Mouse (Mus musculus) CH12.LX (cell line): Measurements from ENCODE around the gene Eme2. TPM values are rescaled to one million over a fixed set of nuclear protein-coding genes. Genes with fewer than 3 reads are reported as not detected.
A peak's percentile ranks its signal among the peaks of the same experiment; 100 is the strongest.

Source experiments
- DNase-seq: peaks from one replicate; pipeline ENCODE4 v3.0.0-alpha.2; 2013; ENCODE audit errors: extremely low read depth
- H3K27ac ChIP-seq: 2 replicates; pipeline ENCODE4 v1.5.1; 2012; ENCODE audit warnings: low read depth, mild to moderate bottlenecking, control low read depth, moderate library complexity; ENCODE audit not compliant: insufficient read depth
- H3K27me3 ChIP-seq: replicated peaks from 2 replicates; pipeline ENCODE3; 2012; ENCODE audit warnings: inconsistent platforms
- H3K36me3 ChIP-seq, 2 experiments: replicated peaks in 1 of 2; 2 replicates each; pipeline versions ENCODE3 to v1.6.1; 2012; ENCODE audit warnings: inconsistent platforms in 1 of 2, low read length in 1 of 2, mild to moderate bottlenecking in 1 of 2, mixed read lengths in 1 of 2, moderate library complexity in 1 of 2; ENCODE audit not compliant: control insufficient read depth in 1 of 2, insufficient read depth in 1 of 2
- H3K4me1 ChIP-seq, 2 experiments: 2 replicates each; pipeline ENCODE4 v1.6.1; 2012; ENCODE audit warnings: inconsistent platforms in 1 of 2, moderate library complexity in 1 of 2; ENCODE audit not compliant: insufficient read depth in 2 of 2, control insufficient read depth in 1 of 2
- H3K4me2 ChIP-seq: 2 replicates; pipeline ENCODE4 v1.6.1; 2012; ENCODE audit warnings: low read depth, mild to moderate bottlenecking, control low read depth; ENCODE audit not compliant: poor library complexity, insufficient read depth, severe bottlenecking
- H3K4me3 ChIP-seq, 3 experiments: fragments of 150-350 bp in 1 of 3; sonication (generic) in 1 of 3; replicated peaks in 1 of 3; 2 replicates each; pipeline versions ENCODE3 to v1.5.1; 2011 to 2012; ENCODE audit warnings: low read depth in 2 of 3, low read length in 2 of 3, mild to moderate bottlenecking in 2 of 3, moderate library complexity in 2 of 3, control low read depth in 1 of 3, improper control_type of control experiment in 1 of 3, inconsistent platforms in 1 of 3, mixed read lengths in 1 of 3; ENCODE audit not compliant: poor library complexity in 1 of 3
- H3K79me2 ChIP-seq: replicated peaks from 2 replicates; pipeline ENCODE4 v1.6.1; 2012; ENCODE audit warnings: mild to moderate bottlenecking, moderate library complexity; ENCODE audit not compliant: control insufficient read depth, poor library complexity, insufficient read depth, severe bottlenecking; ENCODE audit errors: extremely low read depth
- H3K9ac ChIP-seq: 2 replicates; pipeline ENCODE4 v1.6.1; 2012; ENCODE audit warnings: low read depth, mild to moderate bottlenecking, control low read depth, moderate library complexity; ENCODE audit not compliant: insufficient read depth
- H3K9me3 ChIP-seq: replicated peaks from 2 replicates; pipeline ENCODE3; 2012; ENCODE audit warnings: low read length, inconsistent platforms, mixed read lengths
- CHD2 ChIP-seq: IDR thresholded peaks from 2 replicates; pipeline ENCODE4 v1.6.1; 2011; ENCODE audit warnings: low read length, improper control_type of control experiment
- CTCF ChIP-seq, 2 experiments: IDR thresholded peaks in 1 of 2; conservative IDR thresholded peaks in 1 of 2; 2 replicates each; pipeline ENCODE4 v1.5.1; 2011 to 2012; ENCODE audit warnings: low read depth in 2 of 2, low read length in 2 of 2, improper control_type of control experiment in 1 of 2, inconsistent platforms in 1 of 2, mild to moderate bottlenecking in 1 of 2, moderate library complexity in 1 of 2
- E2F4 ChIP-seq: IDR thresholded peaks from 2 replicates; pipeline ENCODE4 v1.6.1; 2011; ENCODE audit warnings: low read depth, low read length, improper control_type of control experiment; ENCODE audit not compliant: insufficient replicate concordance
- ELF1 ChIP-seq: IDR thresholded peaks from 2 replicates; pipeline ENCODE4 v1.6.1; 2014; ENCODE audit warnings: low read depth, mild to moderate bottlenecking, inconsistent platforms, low read length, improper control_type of control experiment
- ETS1 ChIP-seq: conservative IDR thresholded peaks from 2 replicates; pipeline ENCODE4 v1.6.1; 2012; ENCODE audit warnings: low read depth, mild to moderate bottlenecking, inconsistent platforms, low read length, improper control_type of control experiment, moderate library complexity
- HCFC1 ChIP-seq: IDR thresholded peaks from 2 replicates; pipeline ENCODE4 v1.6.1; 2012; ENCODE audit warnings: low read depth, mild to moderate bottlenecking, inconsistent platforms, low read length, improper control_type of control experiment
- JUND ChIP-seq: conservative IDR thresholded peaks from 2 replicates; pipeline ENCODE4 v1.6.1; 2011; ENCODE audit warnings: low read depth, low read length, improper control_type of control experiment
- MEF2A ChIP-seq: IDR thresholded peaks from 2 replicates; pipeline ENCODE4 v1.6.1; 2014; ENCODE audit warnings: low read depth, mild to moderate bottlenecking, inconsistent platforms, low read length, improper control_type of control experiment, borderline replicate concordance
- MYC ChIP-seq: IDR thresholded peaks from 2 replicates; pipeline ENCODE4 v1.6.1; 2011; ENCODE audit warnings: low read depth, mild to moderate bottlenecking, improper control_type of control experiment, low read length
- RAD21 ChIP-seq: IDR thresholded peaks from 2 replicates; pipeline ENCODE4 v1.6.1; 2011; ENCODE audit warnings: low read depth, mild to moderate bottlenecking, low read length, improper control_type of control experiment, moderate library complexity
- RCOR1 ChIP-seq: conservative IDR thresholded peaks from 2 replicates; pipeline ENCODE4 v1.6.1; 2012; ENCODE audit warnings: low read depth, mild to moderate bottlenecking, inconsistent platforms, low read length, improper control_type of control experiment
- SMC3 ChIP-seq: IDR thresholded peaks from 2 replicates; pipeline ENCODE4 v1.6.1; 2011; ENCODE audit warnings: low read depth, low read length, improper control_type of control experiment
- TBP ChIP-seq: conservative IDR thresholded peaks from 2 replicates; pipeline ENCODE4 v1.6.1; 2011; ENCODE audit warnings: low read depth, low read length, improper control_type of control experiment
- USF1 ChIP-seq: IDR thresholded peaks from 2 replicates; pipeline ENCODE4 v1.6.1; 2014; ENCODE audit warnings: low read depth, mild to moderate bottlenecking, inconsistent platforms, low read length, improper control_type of control experiment
- USF2 ChIP-seq: conservative IDR thresholded peaks from 2 replicates; pipeline ENCODE4 v1.6.1; 2011; ENCODE audit warnings: low read depth, low read length, improper control_type of control experiment
- ZKSCAN1 ChIP-seq: IDR thresholded peaks from 2 replicates; pipeline ENCODE4 v1.6.1; 2012; ENCODE audit warnings: low read depth, inconsistent platforms, low read length, improper control_type of control experiment, borderline replicate concordance
- ZMIZ1 ChIP-seq: IDR thresholded peaks from 2 replicates; pipeline ENCODE4 v1.6.1; 2012; ENCODE audit warnings: low read depth, mild to moderate bottlenecking, inconsistent platforms, low read length, improper control_type of control experiment
- dilution Hi-C: fragments of 300-500 bp; cut with MboI; formaldehyde crosslinking; loops from 2 replicates; pipeline ENCODE4 v1.14.3; 2020; ENCODE audit warnings: low sequenced_read_pairs; ENCODE audit not compliant: extremely low pct_unique_long_range_greater_than_20kb, extremely low pct_ligation_motif_present
- in situ Hi-C: fragments of 300-500 bp; cut with MboI; formaldehyde crosslinking; loops from 3 replicates; pipeline ENCODE4 v1.14.3; 2019; ENCODE audit warnings: low sequenced_read_pairs, low pct_ligation_motif_present, low pct_unique_long_range_greater_than_20kb, mixed read lengths
- polyA plus RNA-seq: library from polyadenylated mRNA; unstranded; fragments of >175 nt; gene quantifications from 2 replicates; pipeline ENCODE4 v1.2.1, GENCODE M21; 2012; ENCODE audit warnings: low read depth; ENCODE audit not compliant: insufficient read length
- total RNA-seq, 2 experiments: library from RNA; depleted of rRNA; stranded (reverse); fragments of 300-350 nt in 1 of 2; fragments of >200 nt in 1 of 2; gene quantifications; 2 replicates each; pipeline ENCODE4 v1.2.3; 2012 to 2014

The Eme2 gene
- total and polyA plus RNA-seq, 3 experiments = 12.7 to 19.7 (median 16.9) TPM

GRCm38 (mm10) chr17:24894061-24894994 lies 559 bp downstream of the Eme2 start:
- H3K27me3 ChIP-seq = no peaks in the 10 kb centered on the region
- H3K9me3 ChIP-seq = no peaks in the 10 kb centered on the region
- H3K4me1 ChIP-seq = peaks cover 17 to 75% of the 10 kb centered on the region in 2 experiments
- H3K4me3 ChIP-seq = peak overlapping the region; percentile 83 to 94 (median 92)
- H3K36me3 ChIP-seq = peaks cover 66 to 72% of the 10 kb centered on the region in 2 experiments
- H3K27ac ChIP-seq = peak overlapping the region; percentile 62
- TF ChIP-seq MEF2A (no peak), ZKSCAN1 (no peak), MYC (no peak), SMC3 (no peak), ZMIZ1 (no peak), HCFC1 (no peak)
- peaks cover 15% of the 10 kb centered on the region for H3K79me2 ChIP-seq
- H3K4me2 ChIP-seq = peak overlapping the region; percentile 91
- no peak for DNase-seq
- H3K9ac ChIP-seq = peak overlapping the region; percentile 74
- in situ Hi-C loops (no loop called here), dilution Hi-C loops (no loop called here)

GRCm38 (mm10) chr17:24893276-24893675 lies 1.6 kb downstream of the Eme2 start:
- no peak overlapping the region for H3K4me2 ChIP-seq
- H3K9ac ChIP-seq = no peak overlapping the region
- peaks cover 15% of the 10 kb centered on the region for H3K79me2 ChIP-seq
- no peaks in the 10 kb centered on the region for H3K9me3 ChIP-seq
- peaks cover 56 to 72% of the 10 kb centered on the region in 2 experiments for H3K36me3 ChIP-seq
- dilution Hi-C loops = no loop called here
- TF ChIP-seq ETS1 (no peak), JUND (no peak), USF2 (no peak), CHD2 (no peak), ZKSCAN1 (no peak), E2F4 (no peak), ELF1 (no peak), RCOR1 (no peak), USF1 (no peak), TBP (no peak), CTCF (conservative IDR thresholded peaks at IDR 0.05 in 1 of 2, IDR thresholded peaks at IDR 0.05 in 1 of 2; ENCODE audit: low read depth in 2 of 2, low read length in 2 of 2) (no peak), RAD21 (no peak)
- no peaks in the 10 kb centered on the region for H3K27me3 ChIP-seq
- H3K27ac ChIP-seq = no peak overlapping the region
- in situ Hi-C loops = no loop called here
- peaks cover 14 to 78% of the 10 kb centered on the region in 2 experiments for H3K4me1 ChIP-seq
- no peak overlapping the region for H3K4me3 ChIP-seq
- no peak for DNase-seq
